Mouse (Mus musculus) cerebellum, adult 11 months (tissue): ENCODE results near the gene Tjap1.

Experiments used
- DNase-seq: peaks from one replicate; pipeline ENCODE4 v3.0.0; 2022

The Tjap1 gene

GRCm38 (mm10) chr17:46278011-46278765 lies 4.6 kb downstream of the Tjap1 start:
- DNase-seq: no peak

- DNase-seq: no peak
Observed at GRCm38 (mm10) chr17:46277586-46277985, 5.2 kb downstream of the Tjap1 start.

- DNase-seq: no peak
Observed at GRCm38 (mm10) chr17:46275506-46275905, 7.3 kb downstream of the Tjap1 start.

GRCm38 (mm10) chr17:46275034-46275433 lies 7.8 kb downstream of the Tjap1 start:
- no peak for DNase-seq

- no peak for DNase-seq
Observed at GRCm38 (mm10) chr17:46274465-46274864, 8.4 kb downstream of the Tjap1 start.

- no peak for DNase-seq
Observed at GRCm38 (mm10) chr17:46273803-46274236, 9.0 kb downstream of the Tjap1 start.

GRCm38 (mm10) chr17:46272675-46273074 lies 10.2 kb downstream of the Tjap1 start:
- no peak for DNase-seq

GRCm38 (mm10) chr17:46272058-46272457 lies 10.8 kb downstream of the Tjap1 start:
- DNase-seq: no peak

- DNase-seq: no peak
Observed at GRCm38 (mm10) chr17:46269771-46270534, 12.9 kb downstream of the Tjap1 start.

- no peak for DNase-seq
Observed at GRCm38 (mm10) chr17:46268026-46268720, 14.7 kb downstream of the Tjap1 start.

GRCm38 (mm10) chr17:46267511-46267910 lies 15.3 kb downstream of the Tjap1 start:
- DNase-seq: no peak

- DNase-seq: no peak
Observed at GRCm38 (mm10) chr17:46266986-46267385, 15.8 kb downstream of the Tjap1 start.

GRCm38 (mm10) chr17:46265918-46266618 lies 16.8 kb downstream of the Tjap1 start:
- peak; percentile 82 for DNase-seq

GRCm38 (mm10) chr17:46265502-46265901 lies 17.3 kb downstream of the Tjap1 start:
- no peak for DNase-seq

- no peak for DNase-seq
Observed at GRCm38 (mm10) chr17:46262201-46262694, 20.6 kb downstream of the Tjap1 start.

GRCm38 (mm10) chr17:46259675-46260074 lies 23.2 kb downstream of the Tjap1 start:
- no peak for DNase-seq

- no peak for DNase-seq
Observed at GRCm38 (mm10) chr17:46258279-46259053, 24.4 kb downstream of the Tjap1 start.

- no peak for DNase-seq
Observed at GRCm38 (mm10) chr17:46255147-46255546, 27.7 kb downstream of the Tjap1 start.

- DNase-seq: no peak
Observed at GRCm38 (mm10) chr17:46254106-46254505, 28.7 kb downstream of the Tjap1 start.

GRCm38 (mm10) chr17:46253452-46254084 lies 29.3 kb downstream of the Tjap1 start, which contains the start of gene Lrrc73:
Gene Lrrc73, plus strand, starts transcription at chr17:46253531.
- DNase-seq: peak; percentile 86
